Mouse (Mus musculus): Measurements from ENCODE around the gene Inpp4b.
"Not testable (repeated sequence)": the region's sequence is repeated elsewhere in the genome, so short reads cannot be mapped to it uniquely, and the experiment has no call there.

GRCm38 (mm10) chr8:82032035-82032434 is 689.7 kb downstream of the Inpp4b start:
- peak; percentile 8; the same call in 1 of the 2 replicates for TF ChIP-seq CTCF (IDR thresholded peaks at IDR 0.05; ENCODE audit: borderline replicate concordance, extremely low read depth, insufficient read depth, insufficient read length)
- not testable (repeated sequence) for TF ChIP-seq POLR2A (IDR thresholded peaks at IDR 0.05; ENCODE audit: borderline replicate concordance, extremely low read depth, insufficient read depth, insufficient read length, poor library complexity, severe bottlenecking)
